ENCODE assay signal across 8 mouse cellular contexts in the genomic region with DNA sequence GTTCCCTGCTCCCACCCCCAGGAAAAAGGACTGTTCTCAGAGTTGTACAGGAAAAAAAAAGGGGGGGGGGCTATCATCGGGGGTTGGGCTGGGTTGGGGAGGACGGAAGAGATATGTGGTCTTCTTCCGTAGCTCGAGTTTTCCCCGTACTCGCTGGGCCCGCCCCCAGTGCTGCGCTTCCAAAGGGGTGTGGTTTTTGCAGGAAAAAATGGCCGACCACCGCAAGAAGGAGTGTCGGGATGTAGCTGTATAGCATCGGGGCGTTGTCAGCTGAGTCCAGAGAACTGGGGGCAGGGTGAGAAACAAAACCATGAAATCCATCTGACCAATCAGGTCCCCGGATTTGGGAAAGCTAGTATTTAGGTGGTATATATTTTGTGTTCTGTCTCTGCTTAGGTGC. TPM values are rescaled to one million over a fixed set of nuclear protein-coding genes. Genes with fewer than 3 reads are reported as not detected.
DNase-seq lines count a peak whose midpoint lies in the region; ATAC-seq and TF ChIP-seq lines count a peak whose summit lies in the region.

No protein-coding gene starts in this region.

- peak overlapping the region; percentile 64; the same call in 1 of the 2 replicates for H3K27ac ChIP-seq in cerebellum, adult 2 months (ENCODE audit: insufficient read depth, low read length)
- peak overlapping the region; percentile 93 for H3K27ac ChIP-seq in neural tube, embryonic 14.5 days (ENCODE audit: low read depth, low read length)

- H3K4me3 ChIP-seq in cerebellum, adult 2 months (replicated peaks; ENCODE audit: insufficient read depth, low read depth, low read length) = peak overlapping the region; percentile 90
- peak overlapping the region; percentile 54 for H3K4me3 ChIP-seq in neural tube, embryonic 14.5 days (ENCODE audit: low read depth, low read length)

- peak overlapping the region; percentile 80 for H3K9ac ChIP-seq in neural tube, embryonic 14.5 days (replicated peaks; ENCODE audit: low read depth, low read length)

- peak overlapping the region; percentile 48 for H3K4me2 ChIP-seq in neural tube, embryonic 14.5 days (ENCODE audit: low read depth, low read length)

- TF ChIP-seq POLR2A in cerebellum, adult 2 months (IDR thresholded peaks at IDR 0.05; ENCODE audit: borderline replicate concordance, insufficient read depth, low read length) = no peak

- peak; percentile 83 for DNase-seq in NIH3T3 (ENCODE audit: low read depth)
- DNase-seq in cerebellum, adult 2 months = peak; percentile 51 to 62
- peak; percentile 32 for DNase-seq in forelimb bud, embryonic 11.5 days (ENCODE audit: low read depth, low spot score)
- DNase-seq in layer of hippocampus, adult 8-10 months (ENCODE audit: low spot score in 2 of 2) = peak; percentile 35 to 38
- peak; percentile 31 to 57 for DNase-seq in lung, adult 18-20 months
- DNase-seq in thymus, postnatal 36 days = peak; percentile 23 to 51

- 12% methylated on average over 14 of the region's 14 CpGs for WGBS in cerebellum, adult 2 months
- WGBS in neural tube, embryonic 14.5 days = 25% methylated on average over 14 of the region's 14 CpGs

- no peaks in the 10 kb centered on the region for H3K9me3 ChIP-seq in neural tube, embryonic 14.5 days (ENCODE audit: control insufficient read depth, low read length)

- 0 out of 2 replicates have a peak, but pooled peaks cover 5% of the 10 kb centered on the region for H3K36me3 ChIP-seq in neural tube, embryonic 14.5 days (ENCODE audit: control insufficient read depth, insufficient read depth, low read length)

- H3K27me3 ChIP-seq in cerebellum, adult 2 months (ENCODE audit: control insufficient read depth, insufficient read depth, low read length) = no peaks in the 10 kb centered on the region
- peaks cover 3% of the 10 kb centered on the region; the same call in 1 of the 2 replicates for H3K27me3 ChIP-seq in neural tube, embryonic 14.5 days (ENCODE audit: control insufficient read depth, insufficient read depth, low read length)

- TF ChIP-seq CTCF in cerebellum, adult 2 months (IDR thresholded peaks at IDR 0.05; ENCODE audit: borderline replicate concordance, insufficient read depth, low read depth, low read length) = no peak

- peak; percentile 68 to 71; a peak in 2 of 4 replicates for ATAC-seq in hematopoietic stem cell, adult 5-6 weeks (replicated peaks in 1 of 2; ENCODE audit: insufficient read depth in 1 of 2, low FRiP score in 2 of 2, low TSS enrichment in 1 of 2, low read depth in 1 of 2, poor library complexity in 2 of 2, severe bottlenecking in 2 of 2)
- peak; percentile 88 for ATAC-seq in neural tube, embryonic 14.5 days (ENCODE audit: low read depth)

- H3K4me1 ChIP-seq in cerebellum, adult 2 months (ENCODE audit: control insufficient read depth, insufficient read depth, low read length) = no peaks in the 10 kb centered on the region
- H3K4me1 ChIP-seq in neural tube, embryonic 14.5 days (ENCODE audit: control insufficient read depth, insufficient read depth, low read length) = no peaks in the 10 kb centered on the region

RNA-seq across cellular contexts. Expression of gene Armcx1, which starts 0.8 kb away (rescaled TPM):
- 72.1 and 76.4 TPM in 2 replicates for polyA plus RNA-seq in cerebellum, adult 2 months (2012; rRNA removed)
- total RNA-seq in hematopoietic stem cell, adult 5-6 weeks (2017) = 43.8 and 48.8 TPM in 2 replicates
- 10 to 100 TPM; 51.9 to 67.4 (median 63.3) TPM for total RNA-seq in layer of hippocampus, adult 8-10 months (2022)
- polyA plus RNA-seq in neural tube, embryonic 14.5 days (2014; fragmentation: Nextera tagmentation; extraction: Ambion mirVana) = 85.4 and 94.6 TPM in 2 replicates

RNA-seq across cellular contexts. Expression of gene Armcx4, which starts 32.2 kb away (rescaled TPM):
- 15.2 and 15.8 TPM in 2 replicates for polyA plus RNA-seq in cerebellum, adult 2 months (2012; rRNA removed)
- total RNA-seq in hematopoietic stem cell, adult 5-6 weeks (2017) = 9.0 and 9.6 TPM in 2 replicates
- total RNA-seq in layer of hippocampus, adult 8-10 months (2022) = 10 to 100 TPM; 33.6 to 37.1 (median 35.0) TPM
- polyA plus RNA-seq in neural tube, embryonic 14.5 days (2014; fragmentation: Nextera tagmentation; extraction: Ambion mirVana) = 6.0 and 7.1 TPM in 2 replicates

RNA-seq across cellular contexts. Expression of gene Armcx6, which starts 32.7 kb away (rescaled TPM):
- polyA plus RNA-seq in cerebellum, adult 2 months (2012; rRNA removed) = 10.1 and 11.6 TPM in 2 replicates
- 23.5 and 33.5 TPM in 2 replicates for total RNA-seq in hematopoietic stem cell, adult 5-6 weeks (2017)
- total RNA-seq in layer of hippocampus, adult 8-10 months (2022) = 10 to 100 TPM in 1 of 4 experiments, 1 to 10 TPM in 3; 8.6 to 10.0 (median 9.0) TPM
- polyA plus RNA-seq in neural tube, embryonic 14.5 days (2014; fragmentation: Nextera tagmentation; extraction: Ambion mirVana) = 36.6 and 37.0 TPM in 2 replicates

RNA-seq across cellular contexts. Expression of gene Armcx3, which starts 37.9 kb away (rescaled TPM):
- polyA plus RNA-seq in cerebellum, adult 2 months (2012; rRNA removed) = 62.2 and 66.1 TPM in 2 replicates
- 27.4 and 31.6 TPM in 2 replicates for total RNA-seq in hematopoietic stem cell, adult 5-6 weeks (2017)
- 10 to 100 TPM; 69.7 to 84.0 (median 78.9) TPM for total RNA-seq in layer of hippocampus, adult 8-10 months (2022)
- 95.3 and 100 TPM in 2 replicates for polyA plus RNA-seq in neural tube, embryonic 14.5 days (2014; fragmentation: Nextera tagmentation; extraction: Ambion mirVana)

Comparison
In these comparisons a context has a peak if more than half of its experiments do, and no peak if none do; other contexts are left out.
1. Peak in every context shown above with its lines: DNase-seq, ATAC-seq, H3K4me3 ChIP-seq and H3K27ac ChIP-seq.
2. DNase-seq: peak in every context shown above with its lines; median percentile 83 in NIH3T3; 56 in cerebellum, adult 2 months; 44 in lung, adult 18-20 months; 37 in thymus, postnatal 36 days; 36 in layer of hippocampus, adult 8-10 months; 32 in forelimb bud, embryonic 11.5 days.